Mouse (Mus musculus) heart, embryonic 11.5 days (tissue): ENCODE data around the gene Vrtn. TPM values are rescaled to one million over a fixed set of nuclear protein-coding genes. Genes with fewer than 3 reads are reported as not detected.

Source experiments
- ATAC-seq: fragments of 200-750 bp; cut with Nextera tagmentation; replicated peaks from 2 replicates; pipeline ENCODE4 v1.8.0; 2017; ENCODE audit warnings: moderate library complexity; ENCODE audit not compliant: insufficient number of reproducible peaks, low FRiP score, low TSS enrichment
- H3K27ac ChIP-seq: fragments of 300-500 bp; sonication (generic); 2 replicates; pipeline ENCODE4 v1.5.1; 2014; ENCODE audit warnings: mild to moderate bottlenecking, low read depth, low read length
- H3K27me3 ChIP-seq: fragments of 300-500 bp; sonication (generic); 2 replicates; pipeline ENCODE4 v1.6.1; 2014; ENCODE audit warnings: mild to moderate bottlenecking, low read length, mixed read lengths; ENCODE audit not compliant: control insufficient read depth, insufficient read depth
- H3K36me3 ChIP-seq: fragments of 300-500 bp; sonication (generic); 2 replicates; pipeline ENCODE4 v1.6.1; 2014; ENCODE audit warnings: mild to moderate bottlenecking, low read length, moderate library complexity, mixed read lengths; ENCODE audit not compliant: control insufficient read depth, insufficient read depth
- H3K4me1 ChIP-seq: fragments of 300-500 bp; sonication (generic); 2 replicates; pipeline ENCODE4 v1.6.1; 2014; ENCODE audit warnings: low read length; ENCODE audit not compliant: control insufficient read depth, insufficient read depth
- H3K4me2 ChIP-seq: fragments of 300-500 bp; sonication (generic); 2 replicates; pipeline ENCODE4 v1.6.1; 2014; ENCODE audit warnings: mild to moderate bottlenecking, moderate library complexity
- H3K4me3 ChIP-seq: fragments of 300-500 bp; sonication (generic); 2 replicates; pipeline ENCODE4 v1.5.1; 2014; ENCODE audit warnings: low read depth, low read length
- H3K9ac ChIP-seq: fragments of 300-500 bp; sonication (generic); 2 replicates; pipeline ENCODE4 v1.6.1; 2014; ENCODE audit warnings: mild to moderate bottlenecking, low read depth, low read length, moderate library complexity
- H3K9me3 ChIP-seq: fragments of 300-500 bp; sonication (generic); replicated peaks from 2 replicates; pipeline ENCODE4 v1.6.1; 2016; ENCODE audit warnings: low read length; ENCODE audit not compliant: control insufficient read depth
- WGBS: fragments of 180-500 bp; shearing (Covaris S2); extraction: QIAGEN DNeasy Blood & Tissue Kit; methylation state at CpG from one replicate; pipeline ENCODE4 v1.1.7; 2014; ENCODE audit not compliant: insufficient replicate concordance; 5-methylcytosine and 5-hydroxymethylcytosine counted together
- polyA plus RNA-seq: library from polyadenylated mRNA; unstranded; fragments of >200 nt; fragmentation: Nextera tagmentation; extraction: Ambion mirVana; gene quantifications from 2 replicates; pipeline ENCODE4 v1.2.1, GENCODE M21; 2014

The Vrtn gene
- polyA plus RNA-seq, 1 experiment from 2014 or later = not detected

DNA sequence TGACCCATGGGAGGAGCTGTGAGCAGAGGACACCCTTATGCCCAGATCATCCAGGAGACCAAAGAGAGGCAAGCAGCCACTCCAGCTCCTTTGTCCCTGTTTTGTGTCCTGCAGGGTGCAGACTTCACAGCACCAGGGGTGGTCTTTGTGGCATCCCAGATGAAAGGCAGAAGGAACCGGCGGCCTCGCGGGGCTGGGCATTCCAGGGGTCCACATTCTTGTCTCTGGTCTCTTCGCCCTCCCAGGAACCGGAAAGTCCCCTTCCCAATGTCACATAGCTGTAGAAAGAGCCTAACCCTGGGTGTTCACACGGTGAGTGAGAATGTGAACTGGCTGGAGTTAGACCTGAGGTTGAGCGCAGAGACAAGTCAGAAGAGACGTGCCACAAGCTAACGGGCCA is 30.8 kb downstream of the Vrtn start:
- Histone ChIP-seq H3K27me3 (0 out of 2 replicates have a peak, but pooled peaks cover 2% of the 10 kb centered on the region), H3K4me1 (peaks cover 10% of the 10 kb centered on the region), H3K36me3 (no peaks in the 10 kb centered on the region), H3K4me3 (no peak overlapping the region), H3K9ac (no peak overlapping the region), H3K27ac (no peak overlapping the region), H3K4me2 (peak overlapping the region; percentile 10), H3K9me3 (no peaks in the 10 kb centered on the region)
- 12% methylated on average over 10 of the region's 10 CpGs for WGBS
- ATAC-seq = no peak

DNA sequence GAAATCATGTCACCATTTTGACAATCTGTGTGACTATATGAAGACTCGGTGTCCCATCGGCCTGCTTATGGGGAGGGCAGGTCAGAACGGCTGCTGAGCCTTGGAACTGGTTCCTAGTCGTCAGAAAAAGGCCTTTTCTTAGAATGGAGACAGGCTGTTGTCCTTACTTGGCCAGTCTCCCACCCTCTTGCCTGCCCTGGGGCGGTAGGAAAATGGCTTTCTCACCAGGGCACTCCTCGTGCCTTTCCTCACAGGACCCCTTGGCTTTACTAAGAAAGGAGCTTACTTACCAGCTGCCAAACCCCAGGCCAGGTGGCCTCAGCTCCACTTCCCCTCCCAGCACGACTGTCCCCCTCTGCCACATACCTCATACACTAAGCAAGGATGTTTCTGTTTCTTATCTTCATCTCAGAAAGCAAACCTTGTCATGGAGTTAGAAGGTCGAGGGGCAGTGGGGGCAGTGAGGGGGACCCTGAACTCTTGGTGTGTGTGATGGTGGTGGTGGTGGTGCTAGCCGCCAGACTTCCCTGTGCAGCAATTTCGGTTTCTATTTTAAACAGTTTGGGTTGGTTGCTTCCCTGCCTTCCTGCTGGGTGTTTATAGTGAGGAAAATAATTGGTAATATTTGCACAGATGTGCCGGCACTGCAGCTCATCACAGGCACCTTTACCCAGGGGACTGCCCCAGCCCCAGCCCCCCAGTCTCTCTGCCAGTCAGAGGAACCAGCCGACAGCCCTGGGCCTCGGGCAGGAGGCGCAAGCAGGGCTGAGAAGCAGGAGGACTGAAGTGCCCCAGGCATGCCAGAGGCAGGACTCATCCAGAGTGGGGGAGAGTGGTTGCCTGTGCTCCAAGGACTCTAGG is 34.1 kb downstream of the Vrtn start:
- H3K27me3 ChIP-seq = 0 out of 2 replicates have a peak, but pooled peaks cover 2% of the 10 kb centered on the region
- ATAC-seq = no peak
- no peaks in the 10 kb centered on the region for H3K36me3 ChIP-seq
- 41% methylated on average over 14 of the region's 14 CpGs for WGBS
- H3K9ac ChIP-seq = no peak overlapping the region
- H3K9me3 ChIP-seq = no peaks in the 10 kb centered on the region
- H3K4me2 ChIP-seq = no peak overlapping the region
- H3K4me1 ChIP-seq = peaks cover 10% of the 10 kb centered on the region
- H3K4me3 ChIP-seq = no peak overlapping the region
- H3K27ac ChIP-seq = no peak overlapping the region

DNA sequence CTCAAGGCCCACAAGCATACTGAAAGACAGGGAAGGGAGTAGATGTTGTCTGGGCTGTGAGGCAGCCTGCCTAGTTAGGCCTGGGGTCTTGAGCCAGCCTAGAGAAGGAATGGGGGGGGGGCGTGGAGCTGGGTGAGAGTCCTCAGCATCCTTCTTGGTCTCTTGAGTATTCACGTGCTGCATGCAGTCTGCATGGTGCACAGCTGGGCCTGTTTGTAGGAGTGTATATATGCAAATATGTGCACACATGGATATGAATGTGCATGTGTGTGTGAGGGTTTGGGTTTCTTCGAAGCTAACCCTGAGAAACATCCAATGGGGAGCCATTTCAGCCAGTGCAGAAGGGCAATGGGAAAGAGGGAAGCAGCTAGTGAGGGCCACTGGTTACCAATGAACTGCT is 35.2 kb downstream of the Vrtn start:
- no peak overlapping the region for H3K9ac ChIP-seq
- no peak overlapping the region for H3K27ac ChIP-seq
- no peaks in the 10 kb centered on the region for H3K36me3 ChIP-seq
- H3K27me3 ChIP-seq = peaks cover 9% of the 10 kb centered on the region; the same call in 1 of the 2 replicates
- H3K9me3 ChIP-seq = no peaks in the 10 kb centered on the region
- no peak for ATAC-seq
- 86% methylated on average over 3 of the region's 3 CpGs for WGBS
- H3K4me3 ChIP-seq = no peak overlapping the region
- H3K4me1 ChIP-seq = peaks cover 10% of the 10 kb centered on the region
- H3K4me2 ChIP-seq = no peak overlapping the region

DNA sequence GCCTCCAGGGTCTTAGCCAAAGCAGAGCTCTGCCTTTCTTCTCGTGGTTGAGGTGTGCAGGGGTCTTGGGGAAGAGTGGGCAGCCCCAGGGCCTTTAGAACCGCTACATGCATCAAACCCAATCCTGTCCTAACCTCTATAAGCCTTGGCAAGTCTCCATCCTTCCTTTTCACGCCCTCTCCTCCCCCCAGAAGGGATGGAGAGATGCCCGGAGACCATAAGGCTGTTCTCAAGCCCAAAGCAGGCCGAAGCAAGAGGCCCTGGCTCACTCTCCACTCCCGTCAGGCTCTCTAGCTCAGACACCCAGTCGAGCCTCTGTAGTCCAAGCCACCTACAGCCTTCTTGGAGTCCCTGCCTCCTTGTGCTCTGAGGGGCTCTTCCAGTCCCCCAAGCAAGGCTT is 43.8 kb downstream of the Vrtn start:
- Histone ChIP-seq H3K36me3 (no peaks in the 10 kb centered on the region), H3K9me3 (no peaks in the 10 kb centered on the region), H3K4me1 (no peaks in the 10 kb centered on the region), H3K4me2 (no peak overlapping the region), H3K27me3 (peaks cover 7% of the 10 kb centered on the region; the same call in 1 of the 2 replicates), H3K4me3 (no peak overlapping the region), H3K27ac (no peak overlapping the region), H3K9ac (no peak overlapping the region)
- no peak for ATAC-seq
- WGBS = 73% methylated on average over 7 of the region's 7 CpGs

DNA sequence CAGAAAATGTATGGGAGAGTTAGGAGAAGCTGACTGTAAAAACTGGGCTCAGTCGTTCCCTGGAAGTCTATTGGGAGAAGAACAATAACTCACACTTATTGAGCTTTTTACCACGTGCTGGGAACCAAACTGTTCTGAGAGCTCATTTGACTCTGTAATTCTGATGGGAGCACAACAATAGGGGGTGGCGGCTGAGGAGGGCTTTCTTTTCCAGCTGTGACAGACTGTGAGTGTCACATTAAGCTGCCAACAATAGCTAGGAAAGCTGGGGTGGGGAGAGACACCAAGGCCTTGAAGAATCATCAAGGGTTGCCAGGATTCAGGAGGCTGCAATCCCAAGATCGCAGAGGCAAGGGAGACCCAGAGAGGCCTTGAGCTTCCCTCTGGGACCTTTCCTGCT is 45.4 kb downstream of the Vrtn start:
- no peaks in the 10 kb centered on the region for H3K27me3 ChIP-seq
- H3K4me3 ChIP-seq = no peak overlapping the region
- no peak overlapping the region for H3K27ac ChIP-seq
- no peak overlapping the region for H3K9ac ChIP-seq
- H3K9me3 ChIP-seq = no peaks in the 10 kb centered on the region
- WGBS = 45% methylated on average over 4 of the region's 4 CpGs
- no peaks in the 10 kb centered on the region; the same call in 1 of the 2 replicates for H3K4me1 ChIP-seq
- H3K36me3 ChIP-seq = no peaks in the 10 kb centered on the region
- ATAC-seq = no peak
- no peak overlapping the region for H3K4me2 ChIP-seq

DNA sequence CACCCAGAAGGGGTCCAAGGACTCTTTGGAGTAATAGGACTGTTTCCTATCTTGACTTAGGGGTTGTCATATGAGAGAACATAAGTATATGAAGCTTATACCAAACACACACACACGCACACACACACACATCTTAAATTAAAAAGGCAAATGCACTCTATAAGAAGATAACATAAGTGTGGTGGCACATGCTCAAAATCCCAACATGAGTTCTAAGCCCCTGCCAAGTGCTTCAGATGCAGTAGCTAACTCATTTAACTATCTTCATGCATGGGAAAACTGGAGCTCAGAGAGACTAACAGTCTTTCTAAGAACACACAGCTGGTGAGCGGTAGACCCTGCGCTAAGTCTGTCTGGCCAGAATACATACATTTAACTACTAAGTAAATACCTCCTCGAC is 46.7 kb downstream of the Vrtn start:
- Histone ChIP-seq H3K4me1 (no peaks in the 10 kb centered on the region; the same call in 1 of the 2 replicates), H3K36me3 (no peaks in the 10 kb centered on the region), H3K9me3 (no peaks in the 10 kb centered on the region), H3K9ac (no peak overlapping the region), H3K27ac (no peak overlapping the region), H3K27me3 (no peaks in the 10 kb centered on the region), H3K4me3 (no peak overlapping the region), H3K4me2 (no peak overlapping the region)
- no peak for ATAC-seq
- 82% methylated on average over 4 of the region's 4 CpGs for WGBS

DNA sequence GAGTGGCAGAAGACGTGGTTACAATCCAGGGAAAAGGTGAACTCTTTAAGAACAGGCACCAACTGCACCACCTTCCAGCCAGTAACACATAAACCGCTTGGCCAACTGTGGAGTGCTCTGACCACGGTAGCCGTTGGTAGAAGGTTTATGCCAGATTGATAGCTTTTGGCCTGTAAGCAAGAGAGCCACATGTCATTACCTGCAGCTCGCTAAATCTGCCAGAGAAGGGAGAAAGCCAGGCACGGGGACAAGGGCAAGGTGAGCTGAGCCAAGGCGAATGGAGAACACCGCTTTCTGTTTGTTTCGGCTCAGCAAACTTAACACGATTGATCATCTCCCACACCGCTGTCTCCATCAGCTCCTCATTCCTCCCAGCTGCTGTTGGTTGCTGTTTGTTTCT is 48.2 kb downstream of the Vrtn start:
- Histone ChIP-seq H3K27me3 (no peaks in the 10 kb centered on the region), H3K4me2 (no peak overlapping the region), H3K27ac (no peak overlapping the region), H3K9ac (no peak overlapping the region), H3K36me3 (no peaks in the 10 kb centered on the region), H3K4me1 (no peaks in the 10 kb centered on the region; the same call in 1 of the 2 replicates), H3K4me3 (no peak overlapping the region), H3K9me3 (no peaks in the 10 kb centered on the region)
- 81% methylated on average over 11 of the region's 11 CpGs for WGBS
- no peak for ATAC-seq

DNA sequence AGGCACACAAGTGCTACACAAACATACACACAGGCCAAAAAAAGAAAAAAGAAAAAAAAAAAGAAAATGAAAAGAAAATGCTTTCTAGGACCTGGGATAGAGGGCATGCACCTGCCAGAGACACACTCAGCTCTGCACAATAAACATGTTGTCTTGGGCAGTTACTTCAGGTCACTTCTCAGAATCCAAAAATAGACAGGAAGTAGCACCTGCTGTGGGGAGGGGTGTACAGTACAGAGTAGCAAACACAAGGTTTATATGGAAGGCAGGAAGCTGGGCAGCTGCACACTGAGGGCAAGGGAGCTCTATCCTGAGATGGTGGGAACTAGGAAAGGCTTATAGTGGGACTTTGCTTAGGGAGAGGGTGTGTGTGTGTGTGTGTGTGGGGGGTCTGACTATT is 50.5 kb downstream of the Vrtn start:
- ATAC-seq = no peak
- Histone ChIP-seq H3K4me1 (no peaks in the 10 kb centered on the region; the same call in 1 of the 2 replicates), H3K27ac (no peak overlapping the region)

DNA sequence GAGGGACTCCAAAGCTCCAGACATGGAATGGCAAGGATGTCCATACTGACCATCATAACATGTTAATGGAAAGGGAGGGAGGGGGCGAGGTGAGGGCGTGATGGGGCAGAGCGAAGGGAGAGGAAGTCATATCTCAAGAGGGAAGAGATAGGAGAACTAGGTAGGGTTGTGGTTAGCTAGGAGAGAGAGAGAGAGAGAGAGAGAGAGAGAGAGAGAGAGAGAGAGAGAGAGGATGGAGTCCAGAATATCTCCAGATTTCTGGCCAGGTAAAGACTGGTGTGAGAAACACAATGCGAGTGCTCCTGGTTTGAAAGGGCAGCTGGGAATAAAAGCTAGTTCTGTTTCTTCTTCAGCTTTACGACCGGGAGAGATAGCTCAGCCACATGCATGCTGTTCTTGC is 51.3 kb downstream of the Vrtn start:
- no peak for ATAC-seq
- Histone ChIP-seq H3K4me1 (no peaks in the 10 kb centered on the region; the same call in 1 of the 2 replicates), H3K4me3 (no peak overlapping the region), H3K36me3 (no peaks in the 10 kb centered on the region), H3K27ac (no peak overlapping the region), H3K27me3 (peaks cover 8% of the 10 kb centered on the region), H3K9ac (no peak overlapping the region), H3K4me2 (no peak overlapping the region), H3K9me3 (no peaks in the 10 kb centered on the region)
- 63% methylated on average over 6 of the region's 6 CpGs for WGBS

More for the DNA sequence above, 50.5 kb downstream of the Vrtn start:
- Histone ChIP-seq H3K9ac (no peak overlapping the region), H3K4me3 (no peak overlapping the region), H3K36me3 (no peaks in the 10 kb centered on the region), H3K4me2 (no peak overlapping the region), H3K27me3 (peaks cover 7% of the 10 kb centered on the region; the same call in 1 of the 2 replicates), H3K9me3 (no peaks in the 10 kb centered on the region)
